Mouse (Mus musculus): Measurements from ENCODE around the gene Arl6ip6.

DNA sequence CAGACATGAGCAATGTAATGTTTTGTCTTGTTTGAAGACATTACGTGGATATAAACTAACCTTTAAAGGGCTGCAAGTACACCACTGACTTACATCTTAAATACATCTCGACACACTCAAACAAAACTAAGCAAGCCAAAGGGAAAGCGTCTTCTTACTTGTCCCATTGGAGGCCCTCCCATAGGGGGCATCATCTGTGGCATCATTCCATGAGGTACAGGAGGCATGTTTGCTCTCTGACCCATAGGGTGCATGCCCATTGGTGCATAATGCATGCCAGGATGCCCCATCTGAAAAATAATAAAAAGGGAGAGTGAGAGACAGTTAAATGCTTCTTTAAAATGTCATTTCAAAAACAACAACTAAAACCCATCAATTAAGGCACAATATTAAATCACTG lies 1.7 kb upstream of the Arl6ip6 start:
- peak; percentile 45; the same call in 1 of the 2 replicates for TF ChIP-seq CTCF (IDR thresholded peaks at IDR 0.05; ENCODE audit: low read depth)
- no peak for TF ChIP-seq EP300 (optimal IDR thresholded peaks at IDR 0.05)
